Mouse (Mus musculus): ENCODE data around the gene Emd. TPM values are rescaled to one million over a fixed set of nuclear protein-coding genes. Genes with fewer than 3 reads are reported as not detected.
"Not testable (repeated sequence)": the region's sequence is repeated elsewhere in the genome, so short reads cannot be mapped to it uniquely, and the experiment has no call there.

Emd gene
- polyA plus RNA-seq (2017; shearing (Covaris generic)): 10 to 100 TPM; 35.0 to 53.2 TPM

DNA sequence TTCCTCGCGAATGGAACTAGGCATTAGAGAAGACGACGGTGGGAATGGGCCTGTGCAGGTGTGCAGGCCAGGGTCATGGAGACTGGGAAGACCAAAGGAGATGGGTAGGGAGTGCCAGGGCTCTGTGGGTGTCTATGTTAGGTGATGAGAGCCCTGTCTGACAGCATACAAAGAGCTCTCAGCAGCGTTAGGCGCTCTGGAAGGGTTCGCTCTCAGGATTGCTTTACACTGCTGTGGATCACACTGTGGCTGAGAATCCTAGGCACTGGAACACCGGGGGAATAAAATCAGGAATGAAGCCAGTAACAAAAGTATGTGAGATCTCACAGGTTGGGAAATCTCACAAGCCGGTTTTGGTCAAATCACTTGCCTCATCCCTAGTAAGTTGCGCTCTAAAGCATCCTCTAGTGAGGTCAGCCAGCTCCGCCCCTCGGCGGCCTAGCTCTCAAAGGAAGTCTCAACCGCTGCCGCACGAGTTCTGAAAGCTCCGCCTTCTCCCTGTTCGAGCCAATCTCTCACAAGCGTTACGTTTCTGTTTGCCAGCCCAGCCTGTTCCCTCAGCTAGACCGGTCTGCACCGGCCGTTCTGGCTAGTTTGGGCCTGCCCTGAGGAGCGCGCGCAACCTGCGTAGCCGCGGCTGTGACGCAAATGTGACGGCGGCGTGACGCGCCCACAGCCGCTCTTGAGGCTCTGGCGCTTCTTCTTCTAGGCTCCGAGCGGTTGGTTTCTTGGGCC lies at the start of gene Emd:
TSS of gene Emd (plus strand) at position 535 of the 735 bp plus-strand sequence.
- peak; percentile 93 for ATAC-seq

DNA sequence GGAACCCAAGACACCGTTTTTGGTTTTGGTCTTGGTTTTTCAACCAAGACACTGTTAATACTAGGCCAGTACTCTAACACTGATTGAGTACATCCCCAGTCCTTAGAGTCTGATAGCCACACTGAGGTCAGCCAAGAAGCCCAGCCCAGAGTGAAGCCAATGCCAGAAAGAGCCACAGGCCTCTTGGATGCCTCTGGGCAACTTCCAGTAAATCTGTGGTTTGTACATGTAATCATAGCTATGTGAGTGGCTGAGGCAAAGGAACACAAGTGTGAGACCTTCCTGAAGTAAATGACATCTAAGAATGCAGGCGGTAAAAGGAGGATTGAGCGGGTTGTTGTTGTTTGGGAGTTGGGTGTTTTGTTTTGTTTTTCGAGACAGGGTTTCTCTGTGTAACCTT lies 36.0 kb upstream of the Emd start:
- no peak for ATAC-seq

DNA sequence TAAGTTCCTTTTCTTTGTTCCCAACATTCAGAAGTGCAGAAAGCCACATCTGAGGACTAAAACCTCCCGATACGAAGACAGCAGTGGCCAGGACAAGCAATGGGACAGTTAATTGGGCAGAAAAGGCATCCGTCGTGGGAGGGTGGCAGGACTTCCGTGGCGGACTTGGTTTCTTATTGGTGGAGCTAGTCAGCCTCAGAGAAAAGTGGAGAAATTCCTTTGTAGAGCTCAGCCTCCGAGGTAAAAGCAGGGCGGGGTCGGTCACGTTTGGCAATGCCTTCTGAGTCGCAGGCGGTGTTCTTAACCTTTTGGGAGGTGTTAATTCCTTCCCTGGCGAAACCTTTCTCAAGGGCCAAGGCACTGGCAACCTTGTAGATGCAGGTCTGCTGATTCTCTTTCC lies 35.0 kb upstream of the Emd start:
- ATAC-seq: no peak

DNA sequence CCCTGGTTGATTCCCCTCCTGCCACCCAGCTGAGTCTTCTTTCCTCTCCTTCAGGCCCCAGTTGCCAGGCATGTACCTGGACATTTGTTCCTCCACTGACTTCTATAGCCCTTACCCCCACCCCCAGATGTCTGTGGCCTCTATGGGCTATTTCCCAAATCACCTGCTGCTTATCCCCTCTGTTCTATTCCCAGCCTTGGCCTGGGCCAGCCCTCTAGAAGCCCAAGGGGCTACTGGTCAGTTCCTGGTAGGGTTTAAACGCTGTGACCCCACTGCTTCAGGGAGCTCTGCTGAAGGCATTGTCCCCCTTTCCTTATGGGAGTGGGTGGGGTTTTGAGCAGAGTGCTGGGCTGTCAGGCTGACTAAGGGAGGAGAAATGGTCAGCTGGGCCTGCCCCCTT lies 34.4 kb upstream of the Emd start:
- not testable (repeated sequence) for ATAC-seq

DNA sequence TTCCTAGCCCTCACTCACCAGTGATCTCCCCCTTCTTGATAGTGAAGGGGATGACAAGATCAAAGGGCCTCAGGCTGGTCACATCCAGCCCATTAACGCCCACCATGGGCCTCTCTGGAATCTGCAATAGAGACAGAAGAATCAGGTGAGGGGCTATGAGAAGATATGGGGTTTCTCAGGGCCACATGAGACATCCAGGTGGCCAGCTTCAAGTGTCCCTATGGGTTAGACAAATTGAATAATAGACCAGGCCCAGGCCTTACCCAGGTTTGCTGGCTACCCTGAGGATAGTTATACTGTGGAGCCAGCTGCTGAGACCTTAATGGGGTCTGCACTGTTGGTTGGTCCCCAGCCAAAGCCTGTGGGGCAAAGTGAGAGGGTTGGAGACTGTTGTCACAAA lies 24.4 kb upstream of the Emd start:
- ATAC-seq: no peak

DNA sequence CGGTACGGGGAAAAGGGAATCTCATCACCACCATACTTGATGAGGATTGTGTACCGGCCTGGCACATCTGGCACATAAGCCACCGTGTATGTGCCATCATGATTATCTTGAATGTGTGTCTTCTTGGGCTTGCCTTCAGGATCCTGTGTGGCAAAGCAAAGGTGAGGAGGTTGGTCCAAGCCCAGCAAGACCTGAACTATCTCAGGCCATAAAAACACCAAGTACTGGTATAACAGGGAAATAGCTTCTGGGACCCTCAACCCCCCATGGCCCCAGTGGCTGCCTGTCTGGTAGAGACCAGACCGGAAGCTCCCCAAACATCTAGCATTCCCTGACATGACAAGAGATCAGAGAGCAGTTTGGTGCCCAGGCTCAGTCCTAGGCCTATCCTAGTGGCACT lies 21.3 kb upstream of the Emd start:
- no peak for ATAC-seq

DNA sequence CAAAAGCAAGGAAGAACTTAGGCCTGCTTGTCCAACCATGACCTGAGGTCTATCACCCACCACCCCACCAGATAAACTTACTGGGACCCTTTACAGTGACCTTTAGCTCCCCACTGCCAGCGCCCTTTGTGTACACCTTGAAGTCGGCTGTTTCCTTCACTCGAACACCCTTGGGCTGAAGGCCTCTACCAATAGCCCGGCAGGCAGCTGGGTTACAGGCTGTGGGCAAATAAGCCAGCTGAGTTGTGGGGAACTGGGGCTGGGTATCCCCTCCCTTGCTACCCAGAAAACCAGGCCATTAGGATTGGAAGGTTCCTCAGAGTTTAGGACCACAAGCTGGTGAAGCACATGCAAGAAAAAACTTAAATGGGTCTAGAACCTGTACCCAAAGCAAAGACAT lies 14.2 kb upstream of the Emd start:
- no peak for ATAC-seq

DNA sequence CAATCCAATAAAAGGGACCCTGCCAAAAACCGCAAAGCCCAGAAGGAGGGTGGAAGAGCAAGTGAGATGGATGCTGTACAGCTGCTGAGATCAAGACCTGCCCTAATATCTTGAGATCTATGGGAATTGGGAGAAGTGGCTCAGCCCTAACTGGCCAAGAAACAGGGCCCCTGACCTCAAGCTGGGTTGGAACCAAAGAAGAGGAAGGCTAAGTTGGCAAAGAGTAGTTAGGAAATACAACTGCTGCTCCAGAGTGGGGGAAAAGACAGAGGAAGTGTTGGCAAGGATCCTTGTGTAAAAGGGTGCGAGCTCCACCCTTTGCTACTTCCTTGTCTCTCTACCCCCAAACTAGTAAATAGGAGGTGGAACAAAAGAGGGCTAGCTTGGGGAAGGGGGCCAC lies 11.1 kb upstream of the Emd start:
- ATAC-seq: no peak

DNA sequence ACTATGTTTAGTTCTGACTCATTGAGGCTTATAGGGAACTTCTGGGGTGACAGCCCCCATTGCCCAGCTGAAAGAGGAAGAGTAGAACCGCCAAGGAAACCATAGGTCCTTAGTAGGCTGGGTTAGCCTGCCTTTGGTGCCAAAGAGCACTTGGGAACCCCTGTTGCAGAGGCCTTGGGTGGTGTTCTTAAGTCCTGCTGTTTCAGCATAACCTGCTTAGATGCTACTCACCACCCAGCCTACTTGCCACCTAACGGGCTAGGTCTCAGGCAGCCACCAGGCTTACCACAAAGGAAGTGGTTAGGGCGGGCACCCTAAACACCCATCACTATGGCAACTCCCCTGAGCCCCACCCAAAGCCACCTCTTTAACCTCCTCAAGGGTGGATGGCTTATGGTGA lies 10.7 kb upstream of the Emd start:
- peak; percentile 74 for ATAC-seq

DNA sequence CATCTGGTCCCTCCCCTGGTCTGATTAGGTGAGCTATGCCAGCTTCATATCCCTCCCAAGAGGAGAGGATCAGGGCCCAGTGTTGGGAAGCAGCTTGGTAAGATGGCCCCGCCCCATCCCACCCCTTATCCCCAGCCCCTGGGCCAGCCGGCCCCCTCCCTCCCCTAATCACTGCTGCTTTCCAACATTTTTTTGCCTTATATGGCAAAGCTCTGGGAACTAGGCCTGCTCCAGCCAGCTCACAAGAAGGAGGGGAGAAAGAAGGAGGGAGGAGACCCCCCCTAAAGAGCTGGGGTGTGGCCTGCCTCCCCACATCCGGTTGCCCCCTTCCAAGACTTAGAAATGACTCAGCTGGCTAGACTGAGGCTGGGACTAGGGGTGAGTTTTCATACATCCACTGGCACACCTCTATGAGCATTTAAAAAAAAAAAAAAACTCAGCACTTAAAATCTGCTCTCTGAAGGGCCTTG lies 9.8 kb upstream of the Emd start:
- no peak for ATAC-seq

DNA sequence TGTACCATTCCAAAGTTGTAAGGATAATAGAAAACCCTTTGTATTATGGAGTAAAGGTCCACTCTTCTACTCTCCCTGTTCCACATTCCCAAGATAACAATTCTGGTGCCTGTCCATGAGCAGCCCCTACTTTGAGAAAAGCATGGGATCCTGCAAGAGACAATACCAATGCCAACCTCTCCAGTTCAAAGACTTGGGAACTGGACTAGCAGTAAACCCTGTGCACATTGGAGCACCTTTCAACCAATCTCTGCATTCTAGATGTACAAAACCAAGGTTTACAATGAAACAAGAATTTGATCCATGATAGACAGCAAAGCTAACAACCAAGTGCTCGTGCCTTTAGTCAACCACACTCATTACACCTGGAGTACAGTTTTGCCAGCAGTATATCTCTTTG lies 9.4 kb upstream of the Emd start:
- ATAC-seq: no peak

DNA sequence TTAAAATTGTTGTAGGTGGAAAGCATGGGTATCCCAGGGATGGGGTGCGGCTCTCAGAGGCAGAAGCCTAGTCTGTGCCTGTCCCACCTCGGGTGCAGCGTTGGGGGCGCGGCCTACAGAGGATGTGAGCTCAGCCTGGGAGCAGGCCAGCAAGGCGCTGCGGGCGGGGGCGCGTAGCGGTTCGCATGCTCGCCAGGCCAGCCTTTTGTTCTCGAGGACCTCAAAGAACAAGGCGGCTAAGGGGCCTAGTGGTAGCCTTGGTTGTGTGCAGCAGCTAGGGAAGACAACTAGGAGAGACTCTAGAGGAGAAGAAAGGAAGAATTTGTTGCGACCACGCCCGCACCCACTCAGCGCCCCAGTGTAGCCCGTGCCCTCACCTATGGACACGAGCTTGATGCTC lies 8.8 kb upstream of the Emd start:
- ATAC-seq: peak; percentile 31

DNA sequence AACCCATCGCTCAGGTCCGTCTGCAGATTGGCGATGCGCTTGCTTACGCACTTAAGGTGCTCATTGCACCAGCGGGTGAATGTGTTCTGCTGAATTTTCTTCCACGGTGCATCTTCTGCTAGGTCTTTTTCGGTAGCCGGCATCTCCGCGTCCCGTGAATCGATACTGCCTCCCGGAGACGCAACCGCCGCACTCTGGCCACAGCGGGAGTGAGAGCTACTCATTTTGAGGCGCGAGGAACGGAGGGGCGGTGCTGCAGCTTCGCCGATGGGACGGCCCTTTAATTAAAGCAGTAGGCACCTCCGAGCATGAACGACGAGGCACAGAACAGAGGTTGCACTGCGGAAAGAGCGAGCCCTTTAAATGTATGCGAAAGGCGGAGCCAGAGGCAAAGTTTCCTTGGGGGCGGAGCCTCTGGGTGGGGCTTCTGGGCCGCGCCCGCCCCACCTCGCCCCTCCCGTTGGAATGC lies 8.2 kb upstream of the Emd start:
- ATAC-seq: peak; percentile 69

DNA sequence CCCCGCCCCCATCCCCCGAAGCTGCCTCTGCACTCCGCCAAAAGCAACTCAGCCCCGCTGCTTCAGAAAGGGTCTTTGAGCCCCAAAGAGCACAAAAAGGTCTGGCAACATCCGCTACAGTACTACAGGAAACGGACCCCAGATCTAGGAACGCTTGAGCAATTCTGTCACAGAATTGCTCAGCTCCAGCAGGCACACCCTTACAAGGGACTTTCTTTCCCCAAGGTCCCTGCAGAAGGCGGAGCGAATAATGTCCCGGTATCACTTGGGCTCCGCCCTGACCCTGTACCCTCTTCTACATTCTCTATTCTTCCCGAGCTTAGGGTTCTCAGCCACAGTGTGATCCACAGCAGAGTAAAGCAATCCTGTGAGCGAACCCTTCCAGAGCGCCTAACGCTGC lies 7.8 kb upstream of the Emd start:
- peak; percentile 10 for ATAC-seq

DNA sequence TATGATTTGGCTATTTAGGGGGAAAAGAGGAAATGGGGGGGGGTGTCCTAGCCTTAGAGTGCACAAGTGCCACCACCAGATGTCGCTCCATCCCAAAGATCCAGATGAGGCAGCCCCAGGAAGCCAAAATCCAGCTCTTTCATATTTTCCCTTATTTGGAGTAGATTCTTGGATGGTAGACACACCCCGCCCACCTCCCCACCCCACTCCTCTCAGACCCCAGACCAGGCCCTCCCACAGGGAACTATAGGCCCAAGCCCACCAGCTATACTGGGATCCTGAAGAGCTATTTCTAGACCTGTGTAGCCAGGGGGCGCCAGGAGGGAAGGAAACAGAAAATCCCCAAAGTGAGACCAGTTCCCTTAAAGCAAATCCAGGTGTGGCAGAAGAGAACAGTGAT lies 5.8 kb upstream of the Emd start:
- ATAC-seq: no peak

DNA sequence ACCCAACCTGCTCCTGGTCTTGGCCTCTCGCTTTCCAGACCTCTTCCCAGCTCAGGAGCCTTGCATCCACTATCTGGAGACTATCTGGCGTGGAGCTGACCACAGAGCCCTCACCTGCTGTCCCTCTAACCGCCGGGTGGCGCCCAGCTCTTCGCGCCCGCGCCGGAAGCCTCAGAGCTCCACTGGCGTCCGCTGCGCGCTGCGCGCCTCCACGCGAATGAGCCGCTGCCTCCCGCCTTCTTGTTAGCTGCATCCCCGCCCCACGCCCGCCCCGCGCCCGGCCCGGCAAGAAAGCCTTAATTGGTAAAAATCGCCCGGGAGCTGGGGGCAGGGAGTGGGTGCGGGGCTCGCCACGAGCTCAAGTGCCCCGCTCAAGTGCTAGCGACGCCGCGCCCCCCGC lies 4.9 kb upstream of the Emd start, which contains the start of gene Flna:
TSS of gene Flna (minus strand) at position 206 of the 400 bp plus-strand sequence.
- no peak for ATAC-seq

DNA sequence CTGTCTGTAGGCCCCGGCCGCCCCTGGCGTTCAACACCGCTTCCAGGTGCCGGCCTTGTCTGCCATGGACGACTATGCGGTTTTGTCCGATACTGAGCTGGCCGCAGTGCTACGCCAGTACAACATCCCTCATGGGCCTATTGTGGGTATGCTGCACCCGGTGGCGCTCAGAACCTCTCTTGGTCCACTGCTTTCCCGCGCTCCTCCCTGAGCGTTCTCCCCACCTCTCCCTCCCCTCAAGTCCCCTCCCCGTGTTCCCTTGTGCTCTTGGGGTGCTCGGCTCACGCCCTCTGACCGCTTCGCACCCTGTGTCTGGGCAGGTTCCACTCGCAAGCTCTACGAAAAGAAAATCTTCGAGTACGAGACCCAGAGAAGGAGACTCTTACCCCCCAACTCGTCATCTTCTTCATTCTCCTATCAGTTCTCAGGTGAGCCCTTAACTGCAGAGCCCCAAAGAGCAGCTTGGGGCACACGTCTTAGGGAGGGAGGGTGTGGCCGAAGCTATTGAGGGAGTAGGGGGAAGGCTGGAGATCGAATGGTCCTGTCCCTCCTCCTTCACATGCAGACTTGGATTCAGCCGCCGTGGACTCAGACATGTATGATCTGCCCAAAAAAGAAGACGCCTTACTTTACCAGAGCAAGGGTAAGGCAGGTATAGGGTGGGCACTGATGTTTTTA lies 540 bp downstream of the Emd start:
- peak; percentile 11 for ATAC-seq

DNA sequence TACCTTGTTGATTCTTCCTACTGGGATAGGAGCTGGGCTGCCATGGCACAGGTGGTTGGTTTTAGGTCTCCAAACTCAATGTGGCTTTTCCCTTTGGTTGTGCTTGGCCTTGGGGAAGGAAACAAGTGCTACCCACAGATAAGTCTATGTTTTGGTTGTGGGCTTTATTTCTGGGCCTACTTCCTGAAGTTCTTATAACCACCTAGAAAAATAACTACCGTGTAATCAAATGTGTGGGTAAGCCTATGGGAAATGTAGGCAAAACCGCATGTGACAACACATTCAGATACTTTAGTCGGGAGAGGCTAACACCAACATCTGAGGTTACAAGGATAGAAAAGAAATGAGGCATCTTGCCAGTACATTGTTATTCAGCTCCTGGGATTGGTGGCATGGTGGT lies 3.3 kb downstream of the Emd start:
- no peak for ATAC-seq

DNA sequence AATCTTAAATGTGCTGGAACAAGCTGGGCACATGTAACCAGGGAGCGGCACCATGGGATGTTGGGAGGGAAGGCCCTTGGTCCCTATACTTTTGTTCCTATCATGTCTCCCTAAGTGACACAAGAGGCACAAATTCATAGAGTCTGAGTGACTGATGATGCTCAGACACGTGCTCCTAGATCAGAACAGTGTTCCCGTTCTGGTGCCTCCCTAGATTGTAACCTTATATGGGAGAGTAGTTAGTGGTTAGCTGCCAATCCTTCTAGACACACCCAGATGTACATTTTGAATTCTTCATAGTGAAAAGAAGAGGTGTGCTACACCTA lies 15.2 kb downstream of the Emd start:
- ATAC-seq: no peak

DNA sequence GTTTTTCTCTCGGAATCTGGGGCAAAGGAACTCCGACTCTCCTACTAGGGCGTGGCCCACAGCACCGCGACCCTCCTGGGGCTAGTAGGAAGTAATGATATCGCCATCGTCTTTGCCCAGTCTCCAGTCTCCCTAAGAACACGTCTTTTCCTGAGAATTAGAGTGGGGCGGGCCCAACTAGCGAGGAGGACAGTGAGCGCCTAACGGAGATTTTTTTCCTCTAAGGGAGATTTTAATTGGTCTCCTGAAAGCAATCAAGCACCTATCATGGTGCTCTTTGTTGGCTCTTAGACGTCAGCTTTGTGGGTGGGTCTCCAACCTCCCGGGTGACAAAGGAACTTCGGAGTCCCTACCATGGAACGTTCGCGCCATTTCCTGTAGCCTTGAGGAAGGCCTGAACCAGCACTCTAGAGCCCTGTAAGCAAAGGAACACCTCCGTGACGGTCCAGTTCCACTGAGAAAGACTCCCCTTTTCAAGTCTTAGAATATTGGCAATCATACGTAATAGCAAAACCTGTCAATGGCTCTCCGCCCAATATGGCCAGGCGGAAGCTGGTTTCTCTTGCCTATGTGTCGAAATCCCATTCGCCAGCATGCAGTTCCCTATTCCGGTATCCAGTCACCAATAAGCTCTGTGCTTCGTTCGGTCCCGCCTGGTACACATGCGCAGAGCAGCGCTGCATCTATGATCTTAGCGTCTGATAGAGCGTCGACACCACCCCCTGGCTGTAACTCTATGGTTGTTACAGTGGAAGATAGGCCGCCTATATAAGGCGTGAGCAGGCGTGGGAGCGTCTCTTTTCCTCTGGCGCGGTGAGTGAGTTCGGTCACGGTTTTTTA lies 15.8 kb downstream of the Emd start, which contains the start of gene Rpl10:
TSS of gene Rpl10 (plus strand) at position 751 of the 840 bp plus-strand sequence.
- ATAC-seq: peak; percentile 86

DNA sequence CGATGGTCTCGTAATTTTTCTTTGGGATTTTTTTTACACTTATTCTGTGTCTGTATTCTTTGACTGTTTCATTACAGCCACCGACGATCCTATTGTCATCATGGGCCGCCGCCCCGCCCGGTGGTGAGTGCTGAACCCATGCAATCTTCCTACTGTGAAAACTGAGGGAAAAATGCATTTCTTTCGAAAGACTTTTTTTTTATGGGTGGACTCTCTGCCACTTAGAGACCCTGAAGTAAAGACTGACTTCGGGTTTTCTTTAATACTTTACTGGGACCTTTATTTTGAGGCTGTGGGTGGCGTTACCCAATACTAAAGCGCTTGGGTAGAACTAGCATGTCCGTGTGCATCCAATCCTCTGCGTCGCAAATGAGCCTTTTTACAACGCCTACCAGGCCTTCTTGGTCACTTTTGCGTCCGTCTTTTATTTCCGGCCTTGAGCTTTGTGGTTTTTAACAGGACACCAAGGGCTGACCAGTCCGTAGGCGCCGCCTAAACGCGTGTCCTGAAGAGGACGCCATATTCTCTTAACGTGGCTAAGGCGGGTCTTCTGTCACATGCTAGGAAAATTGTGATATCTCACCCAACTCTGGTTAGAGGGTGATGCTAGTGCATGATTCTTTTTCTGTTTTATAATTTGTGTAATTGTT lies 16.5 kb downstream of the Emd start:
- ATAC-seq: no peak

DNA sequence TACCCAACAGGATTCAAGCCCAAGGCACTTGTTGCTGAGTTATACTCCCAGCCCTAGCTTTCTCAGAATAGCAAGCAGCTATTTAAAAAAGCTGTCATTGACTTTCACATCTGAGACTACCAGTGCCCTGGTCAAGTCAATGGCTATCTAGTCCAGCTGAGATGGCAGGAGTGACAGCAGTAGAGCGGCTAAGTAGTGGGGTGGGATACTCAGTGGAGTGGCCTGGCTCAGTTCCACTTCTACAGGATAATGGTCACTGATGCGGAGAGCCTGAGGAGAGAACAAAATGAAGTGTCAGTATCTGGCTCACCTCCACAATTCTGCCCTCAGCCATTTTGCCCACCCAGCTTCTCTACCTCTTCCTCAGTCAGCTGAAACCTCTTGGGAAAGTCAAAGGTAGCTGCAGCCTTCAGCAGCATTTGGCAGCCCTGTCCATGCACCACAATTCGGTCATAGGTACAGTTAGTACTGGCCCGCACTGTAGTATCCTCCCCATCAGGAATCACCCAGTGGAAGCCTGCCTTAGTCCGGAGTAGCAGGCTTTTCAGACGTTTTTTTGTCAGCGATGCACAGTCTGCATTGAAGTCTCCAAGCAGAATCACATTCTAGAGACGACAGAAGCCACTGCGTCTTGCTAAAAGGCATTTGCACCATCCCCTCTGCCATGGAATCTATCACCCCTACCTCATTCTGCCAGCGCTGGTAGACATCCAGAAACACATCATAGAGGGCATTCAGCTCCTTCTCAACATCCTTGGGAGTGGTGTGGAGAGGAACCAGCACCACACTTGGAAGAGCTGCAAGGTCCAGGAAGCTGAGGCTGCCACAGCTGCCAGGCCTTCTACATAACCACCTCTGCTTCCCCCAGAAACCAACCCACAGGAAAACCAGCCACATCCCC lies 19.2 kb downstream of the Emd start:
- ATAC-seq: no peak

Measured in CD4-positive, CD25-positive, alpha-beta regulatory T cell, adult 4 months (primary cell).